Mouse (Mus musculus): ENCODE measurements around the gene Fgfr2.

GRCm38 (mm10) chr7:132989839-132990238 lies 133.3 kb downstream of the Fgfr2 start:
- TF ChIP-seq POLR2A (IDR thresholded peaks at IDR 0.05; ENCODE audit: control insufficient read depth, low read depth, low read length): no peak
- TF ChIP-seq CTCF (IDR thresholded peaks at IDR 0.05; ENCODE audit: control insufficient read depth, insufficient read depth, insufficient replicate concordance, low read depth, low read length): no peak
